Mouse (Mus musculus) ES-E14 (cell line): Measurements from ENCODE around the gene Cxcl16.

ENCODE experiments used
- CHD2 ChIP-seq: IDR thresholded peaks from 2 replicates; pipeline ENCODE4 v1.6.1; 2014; ENCODE audit warnings: mild to moderate bottlenecking, low read depth, low read length, inconsistent platforms
- HCFC1 ChIP-seq: IDR thresholded peaks from 2 replicates; pipeline ENCODE4 v1.6.1; 2012; ENCODE audit warnings: low read length, inconsistent platforms, borderline replicate concordance; ENCODE audit not compliant: insufficient read depth
- MAFK ChIP-seq: IDR thresholded peaks from 2 replicates; pipeline ENCODE4 v1.6.1; 2014; ENCODE audit warnings: mild to moderate bottlenecking, low read depth, low read length, inconsistent platforms; ENCODE audit not compliant: insufficient read depth
- ZC3H11A ChIP-seq: IDR thresholded peaks from 2 replicates; pipeline ENCODE4 v1.6.1; 2012; ENCODE audit warnings: low read depth, mild to moderate bottlenecking, inconsistent platforms, low read length, borderline replicate concordance
- ZNF384 ChIP-seq: IDR thresholded peaks from 2 replicates; pipeline ENCODE4 v1.6.1; 2012; ENCODE audit warnings: low read depth, low read length, inconsistent platforms

DNA sequence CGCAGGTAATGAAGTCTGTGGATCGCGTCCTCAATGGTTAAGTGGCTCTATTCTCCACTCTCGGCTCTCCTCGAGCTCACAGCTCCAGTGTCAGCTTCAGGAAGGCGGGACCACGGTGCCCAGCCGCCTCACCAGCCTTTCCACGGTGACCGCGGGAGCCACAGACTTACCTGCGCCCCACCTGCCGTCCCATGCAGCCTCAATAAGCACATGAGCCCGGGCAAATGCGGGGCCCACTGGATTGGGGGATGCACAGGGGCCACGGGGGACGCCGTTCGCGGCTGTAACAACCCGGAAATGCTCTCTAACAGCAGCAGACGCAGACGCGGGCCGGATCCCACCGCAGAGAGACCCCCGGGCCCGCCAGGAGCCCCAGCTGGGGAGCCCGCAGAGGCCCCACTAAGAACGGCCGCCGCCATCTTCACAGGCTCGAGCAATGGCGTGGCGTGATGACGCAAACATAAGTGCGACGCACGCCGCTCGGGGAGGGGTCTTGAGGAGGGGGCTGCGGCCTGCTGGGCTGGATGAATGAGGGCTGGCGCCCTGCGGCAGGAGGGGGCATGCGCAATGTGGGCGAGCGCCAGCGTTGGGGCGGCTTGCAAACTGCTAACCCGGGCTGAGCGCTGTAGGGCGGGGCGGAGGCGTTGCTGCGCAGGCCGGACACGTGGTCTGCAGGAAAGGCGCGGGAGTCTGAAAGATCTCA lies 50.0 kb downstream of the Cxcl16 start, which contains the start of gene Pelp1:
- no peak; the same call in 1 of the 2 replicates for TF ChIP-seq ZC3H11A
- TF ChIP-seq MAFK: no peak
- TF ChIP-seq CHD2: no peak
- peak; percentile 81 for TF ChIP-seq HCFC1
- TF ChIP-seq ZNF384: no peak
